Comparison of ENCODE assay signal across 9 mouse cellular contexts in genomic region chr4:89427345-89428293, GRCm38 (mm10).
DNase-seq lines count a peak whose midpoint lies in the region; ATAC-seq and TF ChIP-seq lines count a peak whose summit lies in the region.
"Had no signal": no experiment of that assay in that cellular context is flagged by ENCODE, and none has a peak within 500 bp of the region (broad histone marks: within the 10 kb centered on the region; RNA-seq: fewer than 3 reads in every experiment).

No protein-coding gene starts in this region.

- no peak overlapping the region for H3K9ac ChIP-seq in embryonic facial prominence, embryonic 11.5 days (replicated peaks; ENCODE audit: low read length)
- no peak overlapping the region for H3K9ac ChIP-seq in hindbrain, embryonic 11.5 days (ENCODE audit: low read depth, low read length)
- no peak overlapping the region for H3K9ac ChIP-seq in midbrain, postnatal 0 days (replicated peaks; ENCODE audit: low read length, poor library complexity, severe bottlenecking)
- H3K9ac ChIP-seq: liver, embryonic 14.5 days had no signal

- intact Hi-C loops in left cerebral cortex, postnatal 36 days (cut with DNase I) = no loop called here

- peak; percentile 89 for DNase-seq in 3134 (ENCODE audit: extremely low read depth, insufficient read length, low spot score)
- DNase-seq in Patski (ENCODE audit: low read depth, low spot score) = peak; percentile 91
- DNase-seq in embryonic facial prominence, embryonic 11.5 days (ENCODE audit: low spot score) = peak; percentile 30
- peak; percentile 17 for DNase-seq in hindbrain, embryonic 11.5 days (ENCODE audit: low spot score)
- DNase-seq in layer of hippocampus, postnatal 10 days (ENCODE audit: low spot score in 2 of 2) = peak; percentile 41 to 53
- DNase-seq in midbrain, postnatal 0 days (ENCODE audit: low spot score) = peak; percentile 74
- DNase-seq in yolk sac, embryonic 10.5 days (ENCODE audit: low spot score) = peak; percentile 61
- no peak for DNase-seq in left cerebral cortex, postnatal 36 days (ENCODE audit: low spot score in 2 of 2)

- no peak overlapping the region for H3K27ac ChIP-seq in embryonic facial prominence, embryonic 11.5 days (replicated peaks; ENCODE audit: low read depth, low read length)
- no peak overlapping the region for H3K27ac ChIP-seq in hindbrain, embryonic 11.5 days (ENCODE audit: low read depth, low read length)
- no peak overlapping the region for H3K27ac ChIP-seq in midbrain, postnatal 0 days (ENCODE audit: low read depth, low read length)
- H3K27ac ChIP-seq: liver, embryonic 14.5 days had no signal

- no peaks in the 10 kb centered on the region for H3K9me3 ChIP-seq in embryonic facial prominence, embryonic 11.5 days (replicated peaks; ENCODE audit: control insufficient read depth, low read length)
- no peaks in the 10 kb centered on the region for H3K9me3 ChIP-seq in hindbrain, embryonic 11.5 days (ENCODE audit: control insufficient read depth, low read length)
- H3K9me3 ChIP-seq in midbrain, postnatal 0 days (ENCODE audit: low read length) = no peaks in the 10 kb centered on the region

- no peaks in the 10 kb centered on the region for H3K27me3 ChIP-seq in Patski
- H3K27me3 ChIP-seq in embryonic facial prominence, embryonic 11.5 days (ENCODE audit: control insufficient read depth, insufficient read depth, low read length) = no peaks in the 10 kb centered on the region
- H3K27me3 ChIP-seq in hindbrain, embryonic 11.5 days (ENCODE audit: control insufficient read depth, insufficient read depth, low read length) = no peaks in the 10 kb centered on the region
- H3K27me3 ChIP-seq in midbrain, postnatal 0 days (ENCODE audit: insufficient read depth, low read length) = no peaks in the 10 kb centered on the region

- POLR2A ChIA-PET in Patski (lab: Charles Lee) = interaction anchor here (0.5 to 0.7 kb wide), 3 partner anchors 74 to 133 kb away, joined by 3 to 5 read pairs (median 4); partner anchors contain the start of genes Cdkn2a and Cdkn2b

- TF ChIP-seq CTCF in Patski (IDR thresholded peaks at IDR 0.05) = no peak
- TF ChIP-seq CTCF in midbrain, postnatal 0 days (IDR thresholded peaks at IDR 0.05) = peak; percentile 41; the same call in 1 of the 2 replicates

- no peaks in the 10 kb centered on the region for H3K4me1 ChIP-seq in embryonic facial prominence, embryonic 11.5 days (ENCODE audit: control insufficient read depth, insufficient read depth, low read length)
- no peaks in the 10 kb centered on the region for H3K4me1 ChIP-seq in hindbrain, embryonic 11.5 days (replicated peaks; ENCODE audit: control insufficient read depth, insufficient read depth, low read length)
- no peaks in the 10 kb centered on the region for H3K4me1 ChIP-seq in midbrain, postnatal 0 days (ENCODE audit: insufficient read depth, low read length)

- CTCF ChIA-PET in Patski (lab: Charles Lee) = interaction anchor here (0.7 to 3.0 kb wide), 8 partner anchors 11 to 119 kb away, joined by 3 to 9 read pairs (median 4); no protein-coding TSS in a partner anchor

- H3K4me2 ChIP-seq in embryonic facial prominence, embryonic 11.5 days (ENCODE audit: low read depth, low read length) = no peak overlapping the region
- no peak overlapping the region for H3K4me2 ChIP-seq in hindbrain, embryonic 11.5 days (replicated peaks; ENCODE audit: low read depth, low read length)
- H3K4me2 ChIP-seq in midbrain, postnatal 0 days (ENCODE audit: low read depth, low read length, poor library complexity, severe bottlenecking) = no peak overlapping the region

- in situ Hi-C loops in Patski (cut with MboI; ENCODE audit: low pct_unique_long_range_greater_than_20kb) = loop anchor here (25.0 kb wide), 1 partner anchor 115 kb away; the partner anchor contains the start of gene Cdkn2b

- peak; percentile 99 for ATAC-seq in Patski
- no peak for ATAC-seq in embryonic facial prominence, embryonic 11.5 days (replicated peaks; ENCODE audit: insufficient number of reproducible peaks, low FRiP score, low TSS enrichment, low read depth)
- no peak for ATAC-seq in hindbrain, embryonic 11.5 days (ENCODE audit: low FRiP score)
- ATAC-seq in midbrain, postnatal 0 days (ENCODE audit: low FRiP score) = peak; percentile 86

- H3K36me3 ChIP-seq in embryonic facial prominence, embryonic 11.5 days (replicated peaks; ENCODE audit: control insufficient read depth, insufficient read depth, low read depth, low read length) = no peaks in the 10 kb centered on the region
- H3K36me3 ChIP-seq in hindbrain, embryonic 11.5 days (ENCODE audit: control insufficient read depth, insufficient read depth, low read length) = no peaks in the 10 kb centered on the region
- H3K36me3 ChIP-seq in midbrain, postnatal 0 days (ENCODE audit: insufficient read depth, low read length) = no peaks in the 10 kb centered on the region

- no peak overlapping the region for H3K4me3 ChIP-seq in embryonic facial prominence, embryonic 11.5 days (ENCODE audit: low read depth, low read length)
- H3K4me3 ChIP-seq in hindbrain, embryonic 11.5 days (ENCODE audit: low read depth, low read length) = no peak overlapping the region
- no peak overlapping the region for H3K4me3 ChIP-seq in midbrain, postnatal 0 days (ENCODE audit: low read depth, low read length)

- WGBS in embryonic facial prominence, embryonic 11.5 days = 52% methylated on average over 9 of the region's 9 CpGs
- WGBS in hindbrain, embryonic 11.5 days = 60% methylated on average over 9 of the region's 9 CpGs
- 54% methylated on average over 9 of the region's 9 CpGs for WGBS in midbrain, postnatal 0 days

Comparison
In these comparisons a context has a peak if more than half of its experiments do, and no peak if none do; other contexts are left out.
1. DNase-seq: peak in 3134 (single experiment), Patski (single experiment), embryonic facial prominence, embryonic 11.5 days (single experiment), hindbrain, embryonic 11.5 days (single experiment), layer of hippocampus, postnatal 10 days (2 of 2), midbrain, postnatal 0 days (single experiment) and yolk sac, embryonic 10.5 days (single experiment); none in left cerebral cortex, postnatal 36 days (0 of 2).
2. ATAC-seq: peak in Patski (single experiment) and midbrain, postnatal 0 days (single experiment); none in embryonic facial prominence, embryonic 11.5 days (single experiment) and hindbrain, embryonic 11.5 days (single experiment).